Mouse (Mus musculus) MN1 (cell line): ENCODE measurements around the gene Rptor.

ENCODE experiments used
- DNase-seq: peaks from one replicate; pipeline ENCODE4 v3.0.0-alpha.2; 2016; ENCODE audit warnings: low spot score

Gene Rptor

DNA sequence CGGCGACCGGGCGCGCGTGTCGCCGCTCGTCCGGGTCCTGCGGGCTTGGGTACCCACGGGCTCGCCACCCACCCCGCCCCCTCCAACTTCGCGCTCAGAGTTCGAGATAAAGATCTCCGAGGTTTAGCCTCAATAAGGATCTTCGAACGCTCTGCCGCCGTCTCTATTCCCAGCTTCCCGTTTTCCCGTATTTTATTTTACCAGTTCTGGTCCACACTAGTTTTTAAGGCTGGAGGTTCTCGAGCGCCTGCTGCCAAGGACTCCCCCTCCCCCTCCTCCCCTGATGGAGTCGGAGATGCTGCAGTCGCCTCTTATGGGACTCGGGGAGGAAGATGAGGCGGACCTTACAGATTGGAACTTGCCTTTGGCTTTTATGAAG is 811 bp downstream of the Rptor start:
- peak; percentile 55 for DNase-seq

DNA sequence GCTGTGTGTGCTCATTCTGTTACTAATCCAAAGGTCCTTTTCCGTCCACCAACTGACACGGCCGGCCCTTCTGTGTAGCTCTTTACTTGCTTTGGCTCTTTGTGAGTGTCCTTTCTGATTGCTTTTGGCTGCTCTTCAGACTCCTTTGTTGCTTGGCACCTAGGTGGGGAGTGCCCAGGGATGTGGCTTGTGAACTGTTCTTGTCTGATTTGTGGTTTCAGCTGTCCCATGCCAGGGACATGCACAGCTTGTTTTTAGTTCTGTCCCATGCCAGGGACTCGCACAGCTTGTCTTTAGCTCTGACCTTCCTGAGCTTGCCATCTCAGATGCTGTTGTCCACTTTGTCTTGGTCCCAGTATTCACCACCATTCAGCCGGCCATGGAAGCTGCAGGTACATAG is 4.8 kb downstream of the Rptor start:
- DNase-seq, result no peak

DNA sequence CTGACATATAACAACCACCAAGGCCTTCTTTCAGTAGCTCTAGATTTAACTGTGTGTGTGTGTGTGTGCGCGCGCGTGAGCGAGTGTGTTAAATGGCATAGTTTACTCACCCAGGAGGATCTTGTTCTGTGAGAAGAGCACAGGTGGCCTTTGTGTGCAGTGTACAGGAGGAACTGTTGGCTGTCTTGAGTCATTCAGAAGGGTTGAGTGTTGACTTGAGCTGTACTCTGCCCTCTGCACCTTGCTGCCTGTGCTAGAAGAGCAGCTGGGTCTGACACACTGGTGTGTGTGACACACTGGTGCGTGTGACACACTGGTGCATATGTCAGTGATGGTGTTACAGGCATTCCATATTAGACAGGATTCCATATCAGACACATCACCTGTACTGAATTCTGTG is 8.8 kb downstream of the Rptor start:
- no peak for DNase-seq

DNA sequence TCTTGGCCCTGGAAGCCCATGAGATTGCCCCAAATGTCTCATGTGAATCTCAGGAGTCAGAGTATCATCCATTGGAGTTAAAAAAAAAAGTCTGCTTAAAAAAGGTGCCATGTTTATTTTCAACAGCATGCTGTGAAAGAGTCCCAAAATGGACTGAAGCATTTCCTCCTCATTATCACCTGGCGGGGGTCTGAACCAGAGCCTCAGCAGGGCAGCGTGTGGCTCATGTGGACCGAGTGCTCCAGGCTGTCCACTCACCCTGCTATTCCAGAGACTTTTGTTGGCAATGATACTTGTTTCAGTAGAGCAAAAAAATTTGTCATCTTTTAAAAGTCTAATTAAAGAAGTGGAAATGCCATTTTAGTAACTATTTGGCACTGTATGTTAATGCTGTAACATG is 9.5 kb downstream of the Rptor start:
- DNase-seq, result no peak

DNA sequence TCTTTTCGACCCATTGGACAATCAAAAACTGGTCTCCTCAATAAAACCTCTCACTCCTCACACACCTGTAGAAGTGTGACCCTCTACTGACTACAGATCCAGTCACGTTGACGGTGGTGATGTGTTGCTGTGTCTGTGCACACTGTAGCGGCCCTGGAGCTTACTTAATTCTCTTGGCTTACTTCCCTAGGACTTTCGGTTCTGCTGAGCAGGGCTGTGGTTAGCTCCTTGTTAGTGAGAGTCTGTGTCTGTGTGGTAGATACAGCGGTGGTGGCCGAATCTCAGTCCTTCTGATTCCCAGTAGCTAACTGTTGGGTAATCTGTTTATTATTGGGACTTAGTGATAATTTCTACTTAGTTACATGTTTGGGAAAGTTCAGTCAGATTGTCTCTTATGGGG is 12.4 kb downstream of the Rptor start:
- DNase-seq, result no peak

DNA sequence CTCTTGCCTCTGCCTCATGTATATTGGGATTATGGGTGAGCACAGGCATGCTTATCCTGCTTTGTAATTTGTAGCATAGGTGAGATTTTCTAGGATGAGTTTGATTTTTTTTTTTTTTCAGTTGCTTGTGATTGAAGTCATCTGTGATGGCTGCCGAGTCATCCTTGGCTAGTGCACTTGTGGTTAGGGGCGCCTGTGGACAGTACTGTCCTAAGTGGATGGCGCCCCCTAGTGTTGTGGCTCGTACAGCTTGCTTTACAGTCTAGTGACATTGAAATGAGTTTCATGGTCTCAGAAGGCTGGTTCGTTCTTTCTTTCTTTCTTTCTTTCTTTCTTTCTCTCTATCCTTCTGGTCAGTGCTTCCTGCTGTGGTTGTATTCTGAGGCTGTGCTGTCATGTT is 16.1 kb downstream of the Rptor start:
- peak; percentile 48 for DNase-seq

DNA sequence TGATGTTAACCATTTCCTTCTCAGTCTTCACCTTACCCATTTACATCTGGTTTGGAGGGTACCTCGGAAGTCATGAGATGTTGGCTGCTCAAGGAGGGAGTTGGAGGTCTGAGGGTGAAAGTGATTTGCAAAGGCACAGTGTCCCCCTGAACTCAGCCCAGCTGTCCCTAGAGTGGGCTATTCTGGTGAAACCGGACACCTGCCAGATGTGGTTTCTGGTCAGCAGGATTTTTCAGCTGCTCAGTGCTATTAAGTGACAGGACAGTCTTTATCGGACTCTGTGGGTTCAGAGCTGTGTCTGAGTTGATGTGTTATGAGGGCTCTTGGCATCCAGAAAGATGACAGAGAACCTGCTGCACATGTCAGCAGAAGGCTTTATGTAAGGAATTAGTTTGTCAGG is 18.6 kb downstream of the Rptor start:
- DNase-seq, result no peak

DNA sequence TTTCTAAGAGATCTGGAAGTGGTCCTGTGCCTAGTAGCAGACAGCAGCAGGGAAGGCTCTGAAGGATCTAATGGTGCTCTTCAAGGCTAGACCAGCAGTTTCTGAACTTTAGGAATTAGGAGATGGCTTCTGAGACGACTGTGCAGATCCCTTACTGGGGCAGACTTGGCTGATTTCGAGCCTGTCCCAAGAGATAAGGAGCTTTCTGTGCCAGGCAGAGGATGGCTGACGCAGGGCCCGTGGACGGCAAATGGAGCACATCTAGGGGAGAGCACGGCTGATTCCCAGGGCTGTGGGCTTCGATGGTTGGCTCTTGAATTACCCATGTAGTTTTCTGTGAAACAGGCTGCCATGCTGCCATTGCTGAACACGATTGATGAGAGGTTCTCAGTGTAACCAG is 21.1 kb downstream of the Rptor start:
- DNase-seq, result no peak

DNA sequence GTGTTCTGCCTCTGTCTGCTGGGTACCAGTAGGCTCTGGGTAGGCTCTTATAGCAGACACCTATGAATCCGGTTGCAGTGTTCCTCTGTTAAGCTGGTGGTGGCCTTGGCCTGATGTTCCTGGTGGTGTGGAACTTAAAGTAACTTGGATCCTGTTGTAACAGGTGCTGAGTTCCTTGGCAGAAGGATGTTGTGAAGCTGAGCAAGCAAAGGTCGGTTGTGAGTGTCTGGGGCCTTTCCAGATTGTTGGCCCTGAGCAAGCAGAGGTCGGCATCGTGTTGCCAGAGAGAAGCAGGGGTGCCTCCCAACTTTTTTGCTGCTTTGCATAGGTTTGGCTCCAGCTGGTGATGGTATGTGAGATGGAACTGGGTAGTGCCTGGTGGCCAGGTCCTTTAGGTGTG is 21.7 kb downstream of the Rptor start:
- no peak for DNase-seq

DNA sequence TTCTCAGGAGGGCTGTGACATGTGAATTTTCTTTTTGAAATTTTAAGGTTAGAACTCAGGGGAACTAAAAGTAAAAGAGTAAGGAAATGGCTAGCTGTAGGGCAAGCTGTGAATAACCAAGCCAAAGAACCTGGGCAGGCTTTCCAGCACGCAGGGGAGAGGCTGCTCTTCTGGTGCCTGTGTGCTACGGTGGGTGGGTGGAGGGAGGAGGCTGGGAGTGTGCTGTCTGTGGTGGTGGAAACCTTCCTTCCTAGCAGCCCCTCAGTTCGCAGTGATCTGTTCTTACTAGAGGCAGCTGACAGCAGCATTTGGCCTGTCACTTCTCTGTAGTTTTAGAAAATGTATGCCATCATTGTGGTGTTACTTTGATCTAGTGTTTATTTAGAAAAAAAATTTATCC is 22.2 kb downstream of the Rptor start:
- no peak for DNase-seq

DNA sequence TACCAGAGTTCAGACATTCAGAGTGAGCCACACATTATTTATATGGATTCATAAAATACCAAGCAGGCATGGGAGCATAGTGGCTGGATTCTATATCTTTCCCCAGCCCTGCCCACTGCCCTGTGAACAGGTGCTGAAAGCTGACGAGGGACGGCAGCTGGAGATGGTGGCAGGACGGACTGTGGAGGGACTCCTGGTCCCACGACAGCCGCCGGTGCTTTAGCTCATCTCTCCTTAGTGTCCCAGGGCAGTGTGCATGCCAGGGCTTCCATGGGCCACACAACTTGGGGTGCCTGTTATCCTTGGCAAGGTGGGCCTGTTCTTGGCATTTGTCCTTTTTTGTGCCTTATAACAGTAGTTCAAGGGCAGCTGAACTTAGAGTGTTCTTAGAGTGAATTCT is 22.8 kb downstream of the Rptor start:
- no peak for DNase-seq

DNA sequence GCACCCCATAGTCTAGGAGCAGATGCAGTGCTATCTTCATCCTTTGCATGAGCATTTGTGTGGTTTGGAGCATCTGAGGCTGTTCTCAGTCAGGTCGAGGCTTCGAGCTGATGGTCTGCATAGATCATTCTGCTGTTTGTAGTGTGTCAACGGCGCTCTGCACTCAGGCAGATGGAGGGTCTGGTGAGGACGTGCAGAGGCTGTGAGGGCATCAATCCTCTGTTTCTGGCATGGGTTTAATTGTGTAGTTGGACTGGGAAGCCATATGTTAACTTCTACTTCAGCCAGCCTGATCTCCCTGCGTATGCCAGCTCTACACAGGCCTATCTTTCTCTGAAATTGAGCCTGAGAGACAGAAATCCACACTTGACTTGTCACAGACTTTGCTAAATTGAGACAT is 23.2 kb downstream of the Rptor start:
- no peak for DNase-seq

DNA sequence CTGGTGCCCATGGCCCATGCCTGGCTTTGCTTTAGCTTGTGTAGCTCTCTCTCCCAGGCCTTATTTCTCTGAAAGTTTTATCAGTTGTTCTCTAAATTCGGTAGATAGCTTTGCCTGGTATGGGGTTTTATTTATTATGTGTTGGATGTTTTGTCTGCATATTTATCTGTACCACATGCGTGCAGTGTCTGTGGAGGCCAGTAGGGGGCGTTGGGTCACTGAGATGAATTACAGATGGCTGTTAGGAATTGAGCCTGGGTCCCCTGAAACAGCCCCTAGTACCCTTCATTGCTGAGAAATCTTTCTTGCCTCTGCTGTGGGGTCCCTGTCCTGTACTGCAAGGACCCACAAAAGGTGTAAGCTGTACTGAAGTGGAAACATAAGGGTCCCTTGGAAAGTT is 24.5 kb downstream of the Rptor start:
- DNase-seq, result no peak

DNA sequence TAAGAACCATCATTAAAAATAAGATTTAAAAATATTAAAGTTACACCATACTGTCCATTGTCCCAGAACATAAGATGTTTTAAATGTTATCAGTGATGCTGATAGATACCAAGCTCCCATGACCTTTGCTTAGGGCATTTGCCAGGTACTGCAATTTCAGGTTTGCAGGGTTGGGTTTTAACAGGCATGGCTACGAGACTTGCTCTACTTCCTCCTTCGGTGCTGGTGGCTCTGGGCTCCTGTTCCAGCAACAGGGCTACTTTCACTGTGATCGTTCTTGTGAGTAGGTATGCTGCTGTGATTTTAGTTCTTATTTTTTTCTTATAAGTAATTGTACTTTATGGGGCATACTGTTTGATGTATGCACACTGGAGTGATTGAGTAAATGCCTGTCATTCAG is 26.4 kb downstream of the Rptor start:
- no peak for DNase-seq

DNA sequence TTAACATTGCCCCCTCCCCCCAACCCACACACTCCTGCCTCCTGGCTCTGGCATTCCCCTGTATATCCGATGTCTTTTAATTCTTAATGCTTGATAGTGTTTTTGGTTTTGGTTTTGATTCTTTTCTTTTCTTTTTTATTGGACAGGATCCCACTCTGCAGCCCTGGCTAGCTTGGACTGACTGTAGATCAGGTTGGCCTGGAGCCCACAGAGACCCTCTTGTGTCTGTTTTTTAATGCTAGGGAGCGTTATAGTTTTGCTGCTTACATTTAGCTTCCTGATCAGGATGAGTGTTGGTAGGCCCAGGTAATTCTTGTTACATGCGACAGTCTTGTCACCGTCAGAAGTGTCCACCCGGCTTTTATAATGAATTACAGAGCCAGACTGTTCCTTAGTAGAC is 27.6 kb downstream of the Rptor start:
- no peak for DNase-seq

DNA sequence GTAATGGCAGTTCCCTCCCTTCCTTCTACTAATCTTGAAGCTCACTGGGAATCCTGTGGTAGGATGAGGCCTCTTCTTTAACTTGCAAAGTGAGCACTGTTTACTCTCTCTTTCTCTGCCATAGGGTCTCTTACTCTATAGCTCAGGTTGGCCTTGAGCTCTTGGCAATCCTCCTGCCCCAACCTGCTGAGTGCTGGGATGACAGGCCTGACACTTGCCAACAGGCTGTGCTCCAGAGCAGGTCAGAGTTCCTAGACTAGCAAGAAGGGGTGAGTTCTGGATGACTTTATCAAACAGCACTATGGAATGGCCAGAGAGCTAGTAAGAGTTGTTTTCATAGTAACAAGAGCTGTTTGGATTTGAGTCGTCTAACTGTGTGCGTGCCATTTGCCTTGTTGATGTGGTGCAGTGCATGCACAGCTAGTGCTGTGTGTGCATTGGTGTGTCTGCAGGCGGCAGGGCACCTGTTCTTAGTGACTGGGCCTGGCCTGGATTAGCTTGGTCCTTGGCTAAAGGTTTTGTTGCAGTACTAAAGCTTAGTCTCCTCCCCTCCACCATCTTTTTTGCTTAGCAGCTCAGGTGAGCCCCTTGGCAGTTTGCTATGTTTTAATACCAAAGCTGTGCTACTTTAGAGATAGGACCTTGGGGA is 28.6 kb downstream of the Rptor start:
- DNase-seq, result no peak

DNA sequence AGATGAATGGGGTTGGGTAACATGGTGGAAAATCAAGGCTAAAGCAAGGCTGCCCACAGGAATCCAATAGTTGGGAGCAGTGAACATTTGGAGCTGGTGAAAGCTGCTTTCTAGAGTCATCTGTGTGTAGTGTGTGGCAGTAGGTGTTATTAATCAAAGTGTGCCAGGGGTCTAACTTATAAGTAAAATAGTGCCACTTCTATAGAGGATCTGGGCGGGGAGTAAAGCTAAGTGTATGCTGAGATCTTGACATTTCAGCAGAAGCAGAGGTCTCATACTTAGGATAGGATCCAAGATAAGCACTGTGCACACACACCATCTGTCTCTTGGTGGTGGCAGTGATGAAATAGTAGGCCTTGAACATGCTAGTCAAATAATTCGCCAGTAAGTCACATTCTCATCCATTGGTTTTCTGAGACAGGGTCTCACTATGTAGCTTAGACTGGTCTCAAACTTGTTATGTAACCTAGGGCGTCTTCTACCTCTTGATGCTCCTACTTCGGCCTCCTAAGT is 33.7 kb downstream of the Rptor start:
- DNase-seq, result no peak

DNA sequence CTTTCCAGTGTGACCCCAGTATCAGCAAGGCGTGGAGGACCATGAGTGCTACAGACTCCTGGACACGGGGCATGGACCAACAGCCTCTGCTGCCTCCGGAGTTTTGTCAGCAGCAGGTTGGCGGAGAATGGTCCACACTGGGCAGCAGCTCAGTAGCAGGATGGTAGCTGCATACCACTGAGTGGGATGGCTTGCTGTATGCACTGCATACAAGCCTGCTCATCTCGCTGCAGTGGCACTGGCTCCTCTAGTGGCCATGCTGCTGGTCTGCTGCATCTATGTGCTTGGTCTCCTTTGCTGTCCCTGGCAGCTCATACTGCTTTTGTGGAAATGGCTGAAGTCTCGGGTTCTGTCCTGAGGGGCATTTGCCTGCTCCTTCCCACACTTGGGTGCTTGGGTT is 34.8 kb downstream of the Rptor start:
- no peak for DNase-seq

DNA sequence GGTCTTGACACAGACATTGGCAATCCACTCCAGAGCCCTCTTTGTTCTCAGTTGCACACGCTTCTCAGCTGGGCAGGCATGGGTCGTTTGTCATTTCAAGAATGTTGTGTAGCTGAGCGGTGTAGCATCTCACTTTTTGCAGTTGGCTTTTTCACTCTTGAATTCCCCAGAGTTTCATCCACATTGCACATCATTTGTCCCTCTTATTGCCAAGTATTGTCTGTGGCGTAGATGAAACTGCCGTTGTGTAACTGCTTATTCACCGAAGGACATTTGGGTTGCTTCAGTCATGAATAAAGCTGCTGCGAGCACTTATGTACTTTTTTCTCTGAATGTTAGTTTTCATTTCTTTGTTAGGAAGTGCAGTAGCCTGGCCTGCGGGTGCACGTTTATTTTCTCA is 37.8 kb downstream of the Rptor start:
- DNase-seq, result no peak

DNA sequence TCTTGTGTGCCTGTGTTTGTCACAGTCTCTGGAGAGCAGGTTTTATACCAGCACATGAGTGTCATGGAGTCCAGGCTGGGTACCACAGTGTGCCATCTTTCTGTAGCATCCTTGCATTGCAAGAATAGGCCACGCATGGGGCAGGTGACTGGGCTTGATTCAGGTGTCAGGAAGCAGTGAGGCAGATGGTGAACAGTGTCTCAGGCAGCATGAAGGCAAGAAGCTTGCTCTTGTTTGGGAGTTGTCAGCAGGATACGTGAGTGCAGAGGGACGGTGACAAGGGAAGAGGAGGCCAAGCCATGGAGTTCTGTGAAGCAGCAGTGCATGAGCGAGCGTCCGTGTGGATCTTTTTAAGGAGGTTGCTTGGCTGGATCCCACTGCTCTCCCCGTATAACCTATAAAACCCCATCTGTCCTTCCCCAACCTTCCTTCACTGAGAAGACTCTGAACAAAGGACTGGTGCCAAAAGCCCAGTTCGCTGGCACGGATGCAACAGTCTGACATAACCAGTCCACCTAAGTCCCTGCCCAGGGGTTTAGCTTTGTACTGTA is 39.2 kb downstream of the Rptor start:
- DNase-seq, result no peak

DNA sequence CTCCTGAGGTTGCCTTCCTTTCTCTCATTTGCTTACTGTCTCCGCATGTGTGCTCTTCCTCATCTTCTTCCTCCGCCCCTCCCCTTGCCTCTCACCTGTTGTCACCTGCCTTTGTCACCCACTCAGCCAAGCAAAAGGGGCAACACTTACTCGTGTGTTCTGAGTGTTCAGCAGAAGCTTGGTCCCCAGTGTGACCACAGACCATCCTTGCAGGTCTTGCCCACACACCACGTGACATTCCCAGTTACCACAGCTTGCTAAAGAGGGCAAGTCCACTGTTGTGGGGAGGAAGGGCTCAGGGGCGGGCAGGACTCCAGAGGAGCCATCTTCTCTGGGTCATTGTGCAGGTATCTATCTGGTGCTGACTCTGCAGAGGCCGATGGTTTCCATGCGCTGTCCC is 40.6 kb downstream of the Rptor start:
- no peak for DNase-seq

DNA sequence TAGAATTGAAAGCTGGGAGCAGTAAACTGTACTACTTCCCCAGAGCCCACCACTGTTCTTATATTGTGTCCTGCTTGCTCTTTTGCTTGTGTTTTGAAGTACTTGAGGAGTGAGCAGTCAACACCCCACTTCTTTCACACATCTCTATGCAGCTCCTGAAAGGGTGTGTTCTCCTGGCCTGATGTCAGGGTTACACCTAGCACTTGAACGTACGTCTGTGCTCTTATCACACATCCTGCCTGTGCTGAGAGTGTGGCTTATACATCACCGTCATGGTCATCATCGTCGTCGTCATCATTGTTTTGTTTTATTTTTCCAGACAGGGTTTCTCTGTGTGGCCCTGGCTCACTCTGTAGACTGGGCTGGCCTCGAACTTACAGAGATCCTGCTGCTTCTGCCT is 41.4 kb downstream of the Rptor start:
- DNase-seq, result no peak

DNA sequence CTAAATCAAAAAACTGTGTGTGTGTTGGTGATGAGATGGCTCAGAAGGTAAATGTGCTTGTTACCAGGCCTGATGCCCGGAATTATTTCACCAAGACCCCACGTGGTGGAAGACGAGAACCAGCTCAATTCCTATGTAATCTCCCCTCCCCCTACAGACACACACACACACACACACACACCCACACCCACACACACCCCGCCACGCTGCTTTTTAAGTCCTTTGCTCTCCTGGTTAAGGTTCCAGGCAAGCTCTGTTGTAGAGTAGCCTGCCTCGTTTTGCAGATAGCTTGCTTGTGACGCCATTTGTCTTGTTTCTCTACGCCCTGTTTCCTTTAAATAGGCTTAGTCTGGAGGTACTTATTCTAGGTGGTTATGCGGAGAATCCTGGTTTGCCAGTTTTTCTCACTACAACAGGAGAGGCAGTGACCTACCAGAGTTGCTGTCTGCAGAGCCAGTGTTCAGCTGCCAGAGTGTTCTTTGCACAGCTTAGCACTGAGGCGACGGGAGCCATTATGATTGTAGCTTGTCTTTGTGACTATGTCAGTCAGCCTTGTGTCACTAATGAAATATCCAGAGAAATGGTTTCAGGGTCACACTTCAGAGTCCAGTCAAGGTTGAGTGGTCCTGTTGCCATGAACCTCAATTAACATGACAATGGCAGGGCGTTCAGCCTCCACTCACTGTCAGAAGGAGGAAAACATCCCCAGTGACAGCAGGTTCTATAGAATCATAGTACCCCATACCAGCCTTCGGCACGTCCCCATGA is 42.1 kb downstream of the Rptor start:
- DNase-seq, result no peak

DNA sequence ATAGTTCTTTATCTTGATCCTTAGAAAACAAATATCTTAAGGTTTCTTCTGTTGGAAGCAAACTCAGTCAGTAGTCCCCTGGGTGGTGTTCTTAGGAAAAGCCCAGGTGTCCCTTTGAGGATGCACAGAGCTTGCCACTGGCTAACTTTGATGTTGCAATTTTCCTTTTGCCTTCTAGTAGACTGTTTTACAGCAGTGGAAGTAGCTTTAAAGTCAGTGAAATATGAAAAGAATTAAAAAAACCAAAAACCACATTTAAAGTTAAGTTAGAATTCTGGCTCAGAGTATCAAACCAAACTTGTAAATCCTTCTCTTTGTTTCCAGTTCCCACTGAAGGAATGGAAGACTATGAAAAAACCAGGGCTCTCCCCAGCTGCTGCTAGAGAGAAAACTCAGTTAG is 47.8 kb downstream of the Rptor start:
- DNase-seq, result no peak
